Mouse (Mus musculus): ENCODE results near the gene Scrg1. TPM values are rescaled to one million over a fixed set of nuclear protein-coding genes. Genes with fewer than 3 reads are reported as not detected.

The Scrg1 gene
- total and polyA plus RNA-seq, 3 experiments, result not detected

DNA sequence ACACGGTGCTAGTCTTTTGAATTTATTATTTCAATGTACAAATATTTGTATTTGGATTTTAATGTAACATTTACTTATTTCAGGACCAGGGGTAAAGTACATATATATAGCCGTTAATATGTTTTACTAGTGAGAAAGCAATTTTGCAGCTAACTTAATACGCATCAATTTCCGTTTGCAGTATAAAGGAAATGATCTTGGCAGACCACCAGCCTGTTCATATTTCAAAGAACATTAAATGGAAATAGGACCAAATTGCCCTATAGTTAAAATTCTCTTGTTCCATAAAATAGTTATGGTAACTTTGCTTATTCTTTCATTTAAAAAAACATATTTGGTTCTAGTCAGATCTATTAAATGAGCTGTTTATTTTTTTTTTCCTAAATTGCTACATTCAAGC is 14.6 kb upstream of the Scrg1 start:
- H3K4me2 ChIP-seq (ENCODE audit: insufficient read depth, low read depth, poor library complexity, severe bottlenecking), result no peak overlapping the region
- no peaks in the 10 kb centered on the region for H3K79me2 ChIP-seq (replicated peaks; ENCODE audit: control insufficient read depth, extremely low read depth, insufficient read depth, poor library complexity, severe bottlenecking)
- no peak overlapping the region for H3K27ac ChIP-seq (ENCODE audit: insufficient read depth, low read depth)
- H3K9me3 ChIP-seq (replicated peaks; ENCODE audit: low read length), result no peaks in the 10 kb centered on the region
- H3K4me3 ChIP-seq (replicated peaks in 1 of 3; ENCODE audit: low read depth in 2 of 3, low read length in 2 of 3, poor library complexity in 1 of 3), result no peak overlapping the region
- H3K9ac ChIP-seq (ENCODE audit: insufficient read depth, low read depth), result no peak overlapping the region
- DNase-seq (ENCODE audit: extremely low read depth), result no peak
- dilution Hi-C loops (cut with MboI; ENCODE audit: extremely low pct_ligation_motif_present, extremely low pct_unique_long_range_greater_than_20kb, low sequenced_read_pairs), result no loop called here
- in situ Hi-C loops (cut with MboI; ENCODE audit: low pct_ligation_motif_present, low pct_unique_long_range_greater_than_20kb, low sequenced_read_pairs), result no loop called here
- H3K4me1 ChIP-seq (ENCODE audit: control insufficient read depth in 1 of 2, insufficient read depth in 2 of 2), result peaks cover 0 to 5% of the 10 kb centered on the region in 2 experiments; a peak in 1 of 4 replicates
- H3K27me3 ChIP-seq (replicated peaks), result no peaks in the 10 kb centered on the region
- no peaks in the 10 kb centered on the region for H3K36me3 ChIP-seq (replicated peaks in 1 of 2; ENCODE audit: control insufficient read depth in 1 of 2, insufficient read depth in 1 of 2, low read length in 1 of 2)
- TF ChIP-seq ETS1 (conservative IDR thresholded peaks at IDR 0.05; ENCODE audit: low read depth, low read length), result no peak
- no peak for TF ChIP-seq JUN (IDR thresholded peaks at IDR 0.05; ENCODE audit: insufficient read depth, low read depth, low read length)
- no peak for TF ChIP-seq BHLHE40 (IDR thresholded peaks at IDR 0.05; ENCODE audit: low read depth, low read length)
- TF ChIP-seq ZC3H11A (IDR thresholded peaks at IDR 0.05; ENCODE audit: low read depth, low read length), result no peak
- TF ChIP-seq ZKSCAN1 (IDR thresholded peaks at IDR 0.05; ENCODE audit: borderline replicate concordance, low read depth, low read length), result no peak
- no peak for TF ChIP-seq MYC (IDR thresholded peaks at IDR 0.05; ENCODE audit: low read depth, low read length)
- TF ChIP-seq JUND (conservative IDR thresholded peaks at IDR 0.05; ENCODE audit: low read depth, low read length), result no peak
- no peak for TF ChIP-seq SIN3A (IDR thresholded peaks at IDR 0.05; ENCODE audit: low read length)
- TF ChIP-seq POLR2AphosphoS2 (IDR thresholded peaks at IDR 0.05; ENCODE audit: low read depth, low read length), result no peak
- TF ChIP-seq E2F4 (IDR thresholded peaks at IDR 0.05; ENCODE audit: insufficient replicate concordance, low read depth, low read length), result no peak
- no peak for TF ChIP-seq TBP (conservative IDR thresholded peaks at IDR 0.05; ENCODE audit: low read depth, low read length)
- TF ChIP-seq UBTF (IDR thresholded peaks at IDR 0.05; ENCODE audit: low read depth, low read length), result no peak

DNA sequence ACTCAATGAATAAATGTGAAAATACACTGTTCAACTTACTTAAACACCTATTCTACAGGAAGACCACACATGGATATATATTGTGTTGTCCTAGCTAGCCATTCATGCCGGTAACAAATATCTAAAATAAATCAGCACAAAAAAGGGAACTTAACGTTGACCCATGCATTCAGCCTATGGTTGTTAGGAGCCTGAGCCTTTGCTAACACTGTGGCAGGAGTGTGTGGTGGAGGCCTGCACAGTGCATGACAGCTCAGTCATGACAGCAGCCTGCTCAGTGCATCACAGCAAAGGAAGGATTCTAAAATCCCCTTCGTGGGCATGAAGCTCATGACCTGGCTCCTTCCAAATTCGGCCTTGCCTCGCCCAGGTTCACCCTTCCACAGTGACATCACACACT is 14.2 kb upstream of the Scrg1 start:
- dilution Hi-C loops (cut with MboI; ENCODE audit: extremely low pct_ligation_motif_present, extremely low pct_unique_long_range_greater_than_20kb, low sequenced_read_pairs) (no loop called here), in situ Hi-C loops (cut with MboI; ENCODE audit: low pct_ligation_motif_present, low pct_unique_long_range_greater_than_20kb, low sequenced_read_pairs) (no loop called here)
- H3K4me1 ChIP-seq (ENCODE audit: control insufficient read depth in 1 of 2, insufficient read depth in 2 of 2), result peaks cover 0 to 5% of the 10 kb centered on the region in 2 experiments; a peak in 1 of 4 replicates
- no peak overlapping the region for H3K4me3 ChIP-seq (replicated peaks in 1 of 3; ENCODE audit: low read depth in 2 of 3, low read length in 2 of 3, poor library complexity in 1 of 3)
- TF ChIP-seq TCF12 (IDR thresholded peaks at IDR 0.05; ENCODE audit: low read depth, low read length), result no peak
- no peak for TF ChIP-seq MAX (IDR thresholded peaks at IDR 0.05; ENCODE audit: low read length)
- no peak for TF ChIP-seq SIN3A (IDR thresholded peaks at IDR 0.05; ENCODE audit: low read length)
- no peak for TF ChIP-seq JUN (IDR thresholded peaks at IDR 0.05; ENCODE audit: insufficient read depth, low read depth, low read length)
- TF ChIP-seq POLR2A (IDR thresholded peaks at IDR 0.05; ENCODE audit: low read depth, low read length), result no peak
- TF ChIP-seq HCFC1 (IDR thresholded peaks at IDR 0.05; ENCODE audit: low read depth, low read length), result no peak
- TF ChIP-seq IRF4 (IDR thresholded peaks at IDR 0.05; ENCODE audit: low read depth, low read length), result no peak
- no peak for TF ChIP-seq MXI1 (IDR thresholded peaks at IDR 0.05; ENCODE audit: low read depth, low read length)
- no peak for TF ChIP-seq MAFK (IDR thresholded peaks at IDR 0.05; ENCODE audit: insufficient replicate concordance, low read length)
- TF ChIP-seq ZC3H11A (IDR thresholded peaks at IDR 0.05; ENCODE audit: low read depth, low read length), result no peak
- no peak for TF ChIP-seq USF2 (conservative IDR thresholded peaks at IDR 0.05; ENCODE audit: low read depth, low read length)
- TF ChIP-seq ZNF384 (IDR thresholded peaks at IDR 0.05; ENCODE audit: low read depth, low read length), result no peak
- no peak for TF ChIP-seq E2F4 (IDR thresholded peaks at IDR 0.05; ENCODE audit: insufficient replicate concordance, low read depth, low read length)
- TF ChIP-seq CHD2 (IDR thresholded peaks at IDR 0.05; ENCODE audit: low read length), result no peak
- TF ChIP-seq MYC (IDR thresholded peaks at IDR 0.05; ENCODE audit: low read depth, low read length), result no peak
- no peak for TF ChIP-seq NELFE (IDR thresholded peaks at IDR 0.05; ENCODE audit: low read depth, low read length)
- TF ChIP-seq GABPA (IDR thresholded peaks at IDR 0.05; ENCODE audit: insufficient replicate concordance, low read depth, low read length), result no peak
- TF ChIP-seq ZKSCAN1 (IDR thresholded peaks at IDR 0.05; ENCODE audit: borderline replicate concordance, low read depth, low read length), result no peak
- no peak overlapping the region for H3K4me2 ChIP-seq (ENCODE audit: insufficient read depth, low read depth, poor library complexity, severe bottlenecking)
- H3K79me2 ChIP-seq (replicated peaks; ENCODE audit: control insufficient read depth, extremely low read depth, insufficient read depth, poor library complexity, severe bottlenecking), result no peaks in the 10 kb centered on the region
- H3K9ac ChIP-seq (ENCODE audit: insufficient read depth, low read depth), result no peak overlapping the region
- DNase-seq (ENCODE audit: extremely low read depth), result no peak
- no peaks in the 10 kb centered on the region for H3K9me3 ChIP-seq (replicated peaks; ENCODE audit: low read length)
- H3K36me3 ChIP-seq (replicated peaks in 1 of 2; ENCODE audit: control insufficient read depth in 1 of 2, insufficient read depth in 1 of 2, low read length in 1 of 2), result no peaks in the 10 kb centered on the region
- no peaks in the 10 kb centered on the region for H3K27me3 ChIP-seq (replicated peaks)
- H3K27ac ChIP-seq (ENCODE audit: insufficient read depth, low read depth), result no peak overlapping the region
